Mouse (Mus musculus) embryo, embryonic 11.5 days (tissue): Measurements from ENCODE around the gene Bicra.

Source experiments
- DNase-seq: peaks from one replicate; pipeline ENCODE4 v3.0.0-alpha.2; 2012; ENCODE audit warnings: low read depth, low spot score

Gene Bicra

DNA sequence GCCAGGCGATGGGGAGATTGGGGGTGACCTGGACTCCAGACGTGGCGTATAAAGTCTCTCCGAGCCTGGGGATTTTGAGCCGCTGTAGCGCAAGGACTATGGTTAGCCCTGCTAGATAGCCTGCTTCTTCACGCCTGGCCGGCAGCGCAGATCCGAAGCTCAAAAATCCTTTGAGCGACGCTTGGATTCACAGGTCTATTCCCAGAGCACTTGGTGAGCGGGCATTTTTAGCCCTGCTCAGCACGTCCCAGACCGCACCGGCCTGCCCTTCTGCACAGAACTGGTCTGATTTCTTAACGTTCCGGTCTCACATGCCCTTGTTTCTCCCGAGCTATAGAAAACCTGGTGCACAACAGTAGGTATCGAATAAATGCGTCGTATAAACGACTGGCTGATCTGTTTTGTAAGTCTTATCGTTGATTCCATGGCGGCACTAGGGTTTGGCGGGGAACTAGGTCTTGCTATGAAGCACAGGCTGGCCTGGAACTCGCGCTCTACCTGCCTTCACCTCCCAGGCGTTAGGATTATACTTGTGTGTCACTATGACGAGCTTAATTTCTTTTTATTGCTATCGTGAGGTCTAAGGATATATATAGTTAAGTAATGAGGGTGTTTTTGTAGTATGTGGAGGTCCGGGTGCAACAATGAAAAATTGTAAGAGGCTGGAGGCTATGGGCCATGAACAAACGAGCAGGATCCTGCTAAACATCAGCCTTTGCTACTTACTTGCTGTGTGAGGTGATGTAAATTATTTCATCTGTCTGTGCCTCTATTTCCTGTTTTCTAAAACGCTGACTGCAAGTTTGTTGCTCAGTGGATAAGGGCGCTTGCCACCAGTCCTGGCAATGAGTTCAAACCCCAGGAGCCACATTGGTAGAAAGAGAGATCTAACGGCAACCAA, 1.2 kb upstream of the Bicra start:
- DNase-seq: no peak

DNA sequence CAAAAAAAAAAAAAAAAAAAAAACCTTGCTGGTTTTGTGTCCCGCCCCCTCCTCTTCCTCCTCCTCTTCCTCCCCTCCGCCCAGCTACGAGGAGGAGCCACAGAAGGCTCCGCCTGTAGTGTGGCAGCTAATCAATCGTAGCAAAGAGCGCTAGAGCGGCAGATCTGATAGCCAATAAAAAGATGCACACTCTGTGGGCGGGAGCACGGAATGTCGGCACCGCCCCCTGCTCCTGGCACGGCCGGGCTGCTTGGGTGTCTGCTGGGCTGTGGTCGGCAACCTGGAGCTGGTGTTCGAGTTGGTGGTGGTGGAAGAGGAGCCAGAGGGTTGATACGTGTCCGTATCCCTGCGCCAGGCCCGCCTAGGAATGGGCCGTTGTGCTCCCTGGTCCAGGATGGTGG, 443 bp upstream of the Bicra start:
- peak; percentile 97 for DNase-seq

DNA sequence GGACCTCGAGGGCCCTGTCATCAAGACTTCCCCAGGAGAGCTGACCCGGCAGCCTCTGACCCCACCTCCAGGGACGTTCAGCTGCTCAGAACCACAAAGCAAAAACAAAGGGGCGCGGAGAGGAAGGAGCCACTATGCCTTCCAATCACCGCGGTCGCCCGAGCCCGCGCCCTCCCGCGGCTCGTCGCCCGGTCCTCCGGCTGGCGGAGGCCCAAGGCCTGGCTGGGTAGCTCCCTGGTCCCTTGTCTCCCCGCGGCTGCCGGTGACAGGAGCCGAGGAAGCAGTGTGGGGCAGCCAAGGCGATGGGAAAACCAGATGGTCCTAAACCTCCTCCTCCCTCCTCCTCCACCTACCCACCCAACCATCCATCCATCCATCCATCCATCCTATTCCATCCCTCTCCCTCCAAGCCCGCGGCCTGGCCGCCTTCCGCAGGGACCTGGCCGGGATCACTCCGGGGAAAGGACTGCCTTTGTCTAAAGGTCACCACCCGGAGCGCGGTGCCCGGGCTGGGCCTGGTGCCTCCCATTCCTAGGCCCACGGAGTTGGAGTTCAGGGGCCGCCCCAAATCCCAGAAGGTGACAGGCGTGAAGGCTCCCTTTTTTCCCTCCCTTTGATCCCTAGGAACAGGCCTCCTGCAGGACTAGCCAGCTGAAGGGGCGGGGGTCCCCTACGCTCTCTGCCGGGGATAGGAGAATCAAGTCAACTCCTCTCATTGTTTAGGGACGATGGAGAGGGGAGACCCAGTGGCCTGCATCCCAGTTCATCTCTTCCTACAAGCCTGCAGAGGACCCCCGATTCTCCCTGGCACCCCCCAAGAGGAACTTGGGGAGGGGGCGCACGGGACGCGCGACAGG, 1.0 kb downstream of the Bicra start:
- peak; percentile 41 for DNase-seq

GRCm38 (mm10) chr7:16046101-16046480, 1.6 kb downstream of the Bicra start:
- peak; percentile 39 for DNase-seq

GRCm38 (mm10) chr7:16045538-16045937, 2.2 kb downstream of the Bicra start:
- no peak for DNase-seq

DNA sequence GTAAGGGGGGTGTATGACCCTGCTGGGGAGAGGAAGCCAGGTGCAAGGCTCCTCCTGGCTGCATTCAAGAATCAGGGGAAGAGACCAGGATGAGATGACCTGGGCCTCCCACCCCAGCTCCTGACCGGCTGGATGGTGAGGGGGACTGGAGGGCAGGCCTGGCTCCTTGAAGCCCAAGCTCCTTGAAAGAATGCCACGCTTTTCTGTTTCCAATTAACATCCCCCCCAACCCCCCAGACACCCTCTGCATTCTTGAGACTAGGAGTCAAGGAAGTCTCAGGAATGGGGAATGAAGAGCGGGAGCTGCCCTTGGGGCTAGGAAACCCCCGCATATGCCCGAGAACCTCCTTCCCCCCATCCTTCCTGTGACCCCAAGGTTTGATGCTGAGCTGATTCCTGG, 3.2 kb downstream of the Bicra start:
- DNase-seq: no peak

GRCm38 (mm10) chr7:16043861-16044435, 3.8 kb downstream of the Bicra start:
- DNase-seq: no peak

- DNase-seq: no peak
These were observed 4.6 kb downstream of the Bicra start for GRCm38 (mm10) chr7:16042850-16043775.

DNA sequence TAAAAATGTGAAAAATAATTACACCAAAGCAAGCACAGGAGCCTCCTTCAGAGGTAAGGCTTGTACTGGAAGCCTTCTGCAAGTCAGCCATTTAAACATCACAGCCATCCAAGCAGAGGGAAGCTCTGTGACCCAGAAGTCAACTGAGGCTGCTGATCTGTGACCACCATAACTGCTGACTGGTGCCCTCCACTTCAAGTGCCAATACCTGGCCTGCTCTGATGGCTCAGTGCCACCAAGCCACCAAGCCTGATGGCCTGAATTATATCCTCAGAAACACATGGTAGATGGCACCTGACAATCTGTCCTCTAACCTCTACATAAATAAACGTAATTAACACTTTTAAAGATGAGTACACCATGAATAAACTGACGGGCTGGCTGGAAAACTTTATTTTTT, 6.5 kb downstream of the Bicra start:
- DNase-seq: no peak

GRCm38 (mm10) chr7:16039363-16039762, 8.4 kb downstream of the Bicra start:
- no peak for DNase-seq

- DNase-seq: no peak
These were observed 10.7 kb downstream of the Bicra start for GRCm38 (mm10) chr7:16036972-16037371.

DNA sequence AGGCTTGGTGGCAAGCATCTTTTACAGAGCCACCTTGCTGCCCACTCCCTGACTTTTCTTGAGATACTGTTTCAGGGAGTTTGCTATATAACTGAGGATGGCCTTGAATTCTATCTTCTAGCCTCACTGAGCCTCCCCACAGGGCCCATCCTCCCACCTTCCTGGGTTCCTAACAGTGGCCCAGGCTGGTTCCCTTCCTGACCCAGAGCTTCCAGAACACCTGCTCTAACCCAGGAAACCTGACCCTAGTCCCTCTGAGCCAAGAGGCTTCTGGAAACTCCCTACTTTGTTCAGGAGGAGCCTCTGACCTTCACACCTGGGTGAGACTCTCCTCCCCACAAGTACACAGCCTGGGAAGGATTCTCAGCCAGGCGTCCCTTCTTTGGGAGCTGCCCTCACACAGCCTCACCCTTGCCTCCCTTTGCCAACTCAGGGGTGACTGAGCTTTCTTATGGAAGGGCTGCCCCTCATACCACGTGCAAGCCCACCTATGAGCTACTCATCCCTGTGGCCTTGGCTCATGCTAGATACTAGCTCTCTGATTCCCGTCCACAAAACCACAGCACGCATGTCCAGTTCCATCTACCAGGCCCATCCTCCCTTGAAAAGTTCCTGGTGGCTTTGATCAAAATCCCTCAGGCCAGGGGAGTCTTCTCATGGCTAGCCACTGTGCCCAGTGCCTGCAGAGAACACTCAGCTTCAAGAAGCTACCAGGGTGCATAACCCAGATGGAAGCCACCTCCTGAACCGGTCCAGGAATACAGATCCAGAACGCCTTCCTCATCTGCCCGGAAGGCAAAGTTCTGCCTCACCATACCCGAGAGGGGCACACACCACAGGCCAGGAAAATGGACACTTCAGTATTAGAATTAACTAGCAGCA, 13.9 kb downstream of the Bicra start:
- no peak for DNase-seq

GRCm38 (mm10) chr7:16033059-16033458, 14.7 kb downstream of the Bicra start:
- DNase-seq: no peak

DNA sequence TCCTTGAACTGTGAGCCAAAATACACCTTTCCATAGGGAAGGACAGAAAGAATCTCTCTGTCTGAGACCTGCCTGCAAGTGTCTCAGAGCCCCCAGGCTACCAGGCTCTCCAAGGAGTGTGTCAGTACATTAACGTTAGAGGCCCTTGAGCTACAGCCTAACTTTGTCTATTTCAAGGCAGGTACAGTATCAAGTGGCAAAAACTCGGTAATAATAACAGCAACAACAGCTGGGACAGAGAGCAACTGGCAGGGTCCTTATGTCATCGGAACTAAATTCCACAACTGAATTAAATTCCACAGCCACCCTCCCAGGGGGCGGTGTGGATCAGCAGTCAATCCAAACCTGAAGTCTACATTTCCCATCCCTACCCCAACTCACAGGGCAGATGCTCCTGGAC, 16.6 kb downstream of the Bicra start:
- no peak for DNase-seq

DNA sequence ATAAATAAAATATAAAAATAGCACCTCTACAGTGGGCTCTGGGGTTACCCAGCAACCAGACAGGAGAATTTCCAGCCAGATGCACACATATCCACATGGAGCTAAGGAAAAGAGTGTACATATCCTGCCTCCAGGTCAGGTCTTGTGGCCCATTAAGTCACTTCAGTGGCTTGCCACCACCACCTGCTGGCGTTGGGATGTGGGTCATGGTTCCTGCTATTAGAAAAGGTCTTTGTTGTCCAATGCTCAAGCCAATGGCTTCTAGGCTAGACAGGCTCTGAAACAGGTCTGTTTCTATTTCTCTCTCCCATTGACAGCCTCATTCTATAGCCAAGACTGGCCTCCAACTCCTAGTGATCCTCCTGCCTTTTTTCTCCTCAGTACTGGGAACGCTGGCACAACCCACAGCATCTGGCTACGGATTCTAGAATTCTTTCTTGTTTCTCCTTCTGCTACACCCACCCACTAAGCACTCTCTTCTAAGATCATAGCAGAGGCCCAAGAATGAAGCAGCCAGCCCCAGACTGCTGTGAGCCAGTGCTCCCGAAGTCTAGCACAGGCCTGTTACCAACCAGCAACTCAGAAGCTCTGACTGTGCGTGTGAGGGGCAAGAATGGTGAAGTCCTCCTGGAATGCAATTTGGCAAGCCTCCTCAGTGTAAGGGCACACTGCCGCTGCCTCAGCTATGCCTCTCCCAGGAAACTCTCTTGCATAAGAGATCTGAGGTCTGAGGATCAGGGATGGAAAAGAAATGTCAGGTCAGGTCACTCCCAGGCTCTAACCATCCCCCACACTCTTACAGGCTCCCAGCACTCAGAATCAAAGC, 19.4 kb downstream of the Bicra start:
- no peak for DNase-seq

DNA sequence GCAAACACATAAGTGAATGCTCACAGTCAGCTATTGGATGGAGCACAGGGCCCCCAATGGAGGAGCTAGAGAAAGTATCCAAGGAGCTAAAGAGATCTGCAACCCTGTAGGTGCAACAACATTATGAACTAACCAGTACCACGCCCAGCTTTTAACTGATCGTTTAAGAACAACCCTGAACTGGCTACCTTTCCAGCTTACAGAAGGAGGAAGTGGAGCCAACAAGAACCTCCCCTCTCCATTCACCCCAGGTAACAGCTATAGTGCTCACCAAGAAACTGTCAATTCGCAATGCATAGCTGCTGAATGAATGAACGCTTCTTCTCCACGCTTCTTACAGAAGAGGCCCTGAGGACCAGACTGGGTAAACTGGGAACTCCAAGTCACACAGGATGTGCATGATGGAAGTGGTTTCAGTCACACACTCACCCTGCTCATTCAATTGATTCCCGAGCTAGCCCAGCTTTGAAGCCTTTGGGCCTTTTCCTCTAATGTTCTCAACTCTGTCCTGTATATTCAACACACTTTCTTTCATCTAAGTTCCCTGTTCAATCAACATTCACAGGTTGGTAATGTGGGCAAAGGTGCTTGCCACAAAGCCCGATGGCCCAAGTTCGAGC, 23.0 kb downstream of the Bicra start:
- no peak for DNase-seq

DNA sequence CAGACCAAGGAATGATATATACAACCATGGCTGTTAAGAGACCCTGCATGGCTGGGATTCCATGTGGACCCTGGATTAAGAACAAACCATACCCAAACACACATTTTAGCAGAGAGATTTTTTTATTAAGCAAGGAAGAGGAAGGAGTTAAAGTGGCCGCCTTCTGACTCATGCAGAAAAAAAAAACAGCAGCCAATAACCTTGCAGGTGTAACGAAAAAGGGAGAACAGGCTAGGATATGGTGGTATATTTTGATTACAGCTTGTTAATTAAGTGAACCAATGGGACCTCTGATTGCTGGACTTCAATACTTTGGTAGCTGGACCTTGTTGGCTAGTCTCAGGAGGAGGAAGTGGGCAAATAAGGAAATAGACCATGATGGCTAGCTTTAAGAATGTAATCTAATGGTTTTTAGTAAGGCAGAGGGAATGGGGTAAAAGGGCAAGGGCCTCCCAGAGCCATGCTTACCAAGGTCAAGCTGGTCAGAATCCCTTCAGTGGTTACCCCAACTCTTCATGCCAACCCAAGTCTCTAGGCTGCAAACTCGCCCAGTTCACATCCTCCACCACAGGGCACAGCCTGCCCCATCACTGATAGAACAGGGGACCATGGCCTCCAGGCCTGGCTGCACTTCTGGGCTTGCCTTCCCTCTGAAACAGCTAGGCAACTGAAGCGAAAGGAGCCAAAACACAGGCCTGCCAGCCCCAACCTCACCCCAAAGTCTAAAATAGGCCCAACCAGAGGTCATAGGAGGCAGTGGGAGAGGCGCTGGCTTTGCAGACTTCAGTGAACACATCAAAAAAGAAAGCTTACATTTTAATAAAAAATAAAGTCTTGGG, 28.2 kb downstream of the Bicra start:
- DNase-seq: no peak
